Mouse (Mus musculus) gastrocnemius, postnatal 10 days (tissue): ENCODE data around the gene Jazf1. TPM values are rescaled to one million over a fixed set of nuclear protein-coding genes. Genes with fewer than 3 reads are reported as not detected.

Experiments used
- DNase-seq: peaks from one replicate; pipeline ENCODE4 v3.0.0; 2021; ENCODE audit warnings: mixed read lengths
- total RNA-seq, 2 experiments: library from RNA; stranded (reverse); gene quantifications; 2 replicates each; pipeline ENCODE4 v1.2.3; 2021

The Jazf1 gene
- total RNA-seq, 2 experiments from 2014 or later, result 3.8 to 4.0 TPM

DNA sequence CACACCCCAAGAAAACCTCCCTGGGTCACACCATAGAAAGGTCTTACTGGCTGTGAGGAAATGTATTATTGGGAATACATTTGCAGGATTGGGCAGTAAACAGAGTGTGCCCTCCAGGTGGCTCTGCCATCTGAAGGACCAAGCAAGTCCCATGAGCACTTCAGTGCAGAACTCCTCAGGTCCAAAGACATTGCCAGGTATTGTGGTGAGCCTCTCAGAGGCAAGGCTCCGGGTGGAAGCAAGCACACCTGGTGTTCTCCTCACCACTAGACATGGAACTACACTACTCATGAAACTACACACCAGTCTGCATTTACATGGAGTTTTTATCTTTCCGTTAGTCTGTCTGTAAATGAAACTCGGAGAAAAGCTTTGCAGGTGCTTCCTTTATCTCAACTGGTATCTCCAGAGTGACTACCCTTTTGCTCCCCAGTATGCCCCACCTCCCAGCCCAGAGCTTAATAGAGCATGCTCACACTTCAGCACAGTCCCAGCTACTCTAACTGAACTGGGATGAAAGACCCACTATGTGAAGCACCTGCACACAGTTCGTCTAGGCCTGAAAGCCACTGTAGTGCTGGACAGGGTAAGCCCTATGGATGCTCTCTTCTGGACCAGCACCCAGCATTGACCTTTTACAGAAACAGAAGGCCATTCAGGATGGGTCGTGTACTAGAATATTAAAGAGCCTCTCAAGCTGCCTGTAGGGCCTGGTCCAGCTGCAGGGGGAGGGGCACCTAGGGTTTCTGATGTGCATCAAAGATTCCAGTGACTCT, 156.1 kb downstream of the Jazf1 start:
- DNase-seq, result no peak

GRCm38 (mm10) chr6:52906801-52907200, 161.6 kb downstream of the Jazf1 start:
- no peak for DNase-seq

- no peak for DNase-seq
Observed at GRCm38 (mm10) chr6:52905100-52905499, 163.3 kb downstream of the Jazf1 start.

DNA sequence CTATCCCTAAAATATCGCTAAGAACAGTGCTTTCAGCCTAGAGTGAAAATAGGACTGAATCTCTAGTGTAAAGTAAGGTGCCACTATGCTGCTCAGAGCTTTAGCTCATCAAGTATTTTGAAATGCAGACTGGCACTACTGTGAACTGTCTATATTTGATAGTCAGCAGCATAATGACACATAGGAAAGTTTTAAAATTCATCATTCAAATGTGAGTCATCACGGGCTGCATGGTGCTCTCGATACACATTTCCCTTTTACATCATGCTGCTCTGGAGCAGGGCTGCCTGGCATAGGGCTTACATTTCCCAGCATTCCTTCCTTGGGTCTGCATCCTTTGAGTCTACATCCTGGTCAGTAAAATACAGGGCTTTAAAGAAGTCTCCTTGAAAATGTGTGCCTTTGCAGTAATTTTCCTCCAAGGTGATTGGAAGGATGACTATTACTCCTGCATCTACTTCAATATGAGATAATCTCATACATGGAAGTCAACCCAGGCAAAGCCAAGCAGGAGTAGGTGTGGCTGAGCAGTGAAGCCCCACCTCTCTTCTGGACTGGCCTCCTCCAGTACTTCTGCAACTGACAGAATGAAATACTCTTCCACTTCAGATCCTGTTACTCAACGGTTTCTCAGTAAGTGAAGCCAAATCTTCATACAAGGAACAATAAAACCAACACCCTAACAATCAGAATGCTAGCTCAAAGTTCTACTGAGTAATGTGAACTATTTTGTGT, 165.0 kb downstream of the Jazf1 start:
- DNase-seq, result no peak

GRCm38 (mm10) chr6:52899574-52900245, 168.7 kb downstream of the Jazf1 start:
- no peak for DNase-seq

GRCm38 (mm10) chr6:52895075-52895474, 173.4 kb downstream of the Jazf1 start:
- DNase-seq, result no peak

GRCm38 (mm10) chr6:52894501-52894823, 174.0 kb downstream of the Jazf1 start:
- DNase-seq, result no peak

- DNase-seq, result no peak
Observed at GRCm38 (mm10) chr6:52893811-52894500, 174.5 kb downstream of the Jazf1 start.

- DNase-seq, result no peak
Observed at GRCm38 (mm10) chr6:52892978-52893377, 175.5 kb downstream of the Jazf1 start.

DNA sequence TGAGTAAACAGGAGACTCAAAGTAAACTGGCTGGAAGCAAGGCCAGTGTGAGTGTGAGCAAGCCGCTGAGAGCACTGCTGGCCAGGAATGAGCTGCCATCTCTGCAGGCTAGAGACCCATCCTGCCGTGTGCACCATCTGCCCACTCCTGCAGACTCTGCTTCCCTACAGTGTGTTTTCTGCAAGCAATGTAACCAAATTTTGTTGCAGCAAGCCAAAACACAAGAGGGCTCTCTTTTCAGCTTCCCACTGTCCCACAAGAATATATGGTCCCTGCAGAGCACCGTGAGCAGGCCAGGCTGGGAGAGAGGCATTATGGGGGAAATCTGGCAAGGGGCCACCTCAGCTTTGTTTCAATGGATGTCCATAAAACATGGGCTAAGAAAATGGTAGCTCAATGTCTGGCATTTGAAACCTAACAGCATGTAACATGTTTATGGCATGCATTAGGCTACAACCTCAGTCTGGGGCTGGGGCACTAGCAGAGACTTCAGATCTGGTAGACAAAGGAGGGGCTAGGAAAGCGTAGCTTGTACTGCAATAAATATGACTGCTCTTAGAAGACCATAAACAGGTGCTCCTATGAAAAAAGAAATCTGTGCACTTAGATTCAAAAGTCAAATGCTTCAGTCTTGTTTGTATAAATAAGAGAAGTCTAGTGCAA, 180.8 kb downstream of the Jazf1 start:
- DNase-seq, result no peak

DNA sequence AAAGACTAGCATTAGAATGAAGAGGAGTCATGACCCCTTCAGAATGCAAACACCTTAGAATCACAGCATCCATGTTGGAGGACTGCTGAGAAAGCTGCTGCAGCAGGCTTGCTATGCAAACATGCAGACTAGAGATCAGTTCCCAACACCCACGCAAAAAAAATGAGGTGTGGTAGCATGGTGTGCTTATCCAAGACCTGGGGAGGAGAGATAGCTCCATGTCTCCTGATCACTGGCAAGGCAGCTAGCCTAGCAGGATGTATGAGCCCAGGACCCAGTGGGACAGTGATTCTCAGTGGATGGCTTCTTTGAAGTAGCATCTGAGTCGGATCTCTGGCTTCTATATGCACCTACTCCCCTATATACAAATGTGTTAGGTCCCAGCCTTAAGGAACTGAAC, 184.7 kb downstream of the Jazf1 start:
- no peak for DNase-seq

GRCm38 (mm10) chr6:52877176-52877575, 191.3 kb downstream of the Jazf1 start:
- DNase-seq, result no peak

DNA sequence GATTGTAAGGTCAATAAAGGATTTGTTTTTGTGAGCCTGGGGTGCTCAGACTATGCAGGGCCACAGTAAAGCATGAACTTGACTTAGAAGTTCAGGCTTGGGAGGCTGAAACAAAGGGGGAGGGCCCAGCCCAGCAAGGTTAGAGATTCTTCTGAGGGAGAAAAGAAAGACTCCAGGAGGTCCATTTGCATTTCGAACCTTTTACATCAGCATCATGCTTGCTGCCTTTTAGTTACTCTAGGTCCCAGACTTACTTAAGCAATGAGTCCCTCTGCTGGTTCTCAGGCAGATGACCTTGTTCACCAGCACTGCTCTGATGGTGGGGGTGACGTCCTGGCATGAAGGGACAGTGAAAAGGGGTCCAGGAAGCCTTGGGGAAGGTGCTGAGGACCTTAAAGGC, 197.1 kb downstream of the Jazf1 start:
- no peak for DNase-seq

DNA sequence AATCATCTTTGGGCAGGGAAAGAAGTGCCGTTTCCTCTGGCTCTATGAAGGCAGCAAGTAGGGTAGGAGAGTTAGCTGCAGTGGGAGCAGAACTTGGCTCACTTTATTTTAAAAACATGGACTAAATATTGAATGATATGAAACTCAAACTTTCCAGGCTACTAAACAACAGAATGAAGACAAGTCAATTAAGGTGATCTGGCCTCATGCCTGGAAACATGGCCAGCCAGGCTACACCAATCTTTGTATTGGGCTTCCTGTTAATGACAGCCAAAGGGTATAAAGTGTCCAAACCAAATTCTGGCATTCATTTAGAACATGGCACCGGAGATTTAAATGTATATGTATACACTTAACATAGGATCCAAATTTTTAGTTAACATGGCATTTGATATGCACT, 199.2 kb downstream of the Jazf1 start:
- peak; percentile 29 for DNase-seq

DNA sequence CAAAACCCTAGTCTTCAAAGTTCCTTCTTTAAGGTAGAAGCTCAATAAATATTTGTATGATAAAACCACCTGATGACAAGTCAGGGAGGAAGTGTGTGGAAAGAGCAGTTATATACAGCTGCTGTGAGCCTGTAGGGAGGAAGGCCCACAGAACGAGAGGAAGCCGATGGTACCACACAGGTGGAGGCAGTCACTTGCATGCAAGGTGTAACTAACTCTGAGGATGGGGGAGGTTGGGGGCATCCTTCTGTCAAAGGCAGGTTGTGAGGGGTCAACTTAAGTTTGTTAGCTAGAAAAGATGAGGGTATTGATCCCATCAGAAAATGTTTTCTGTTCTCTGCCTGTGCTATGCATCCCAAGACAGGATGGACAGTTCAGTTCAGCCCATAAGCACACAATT, 200.1 kb downstream of the Jazf1 start:
- DNase-seq, result no peak

GRCm38 (mm10) chr6:52861928-52862327, 206.5 kb downstream of the Jazf1 start:
- peak; percentile 37 for DNase-seq

DNA sequence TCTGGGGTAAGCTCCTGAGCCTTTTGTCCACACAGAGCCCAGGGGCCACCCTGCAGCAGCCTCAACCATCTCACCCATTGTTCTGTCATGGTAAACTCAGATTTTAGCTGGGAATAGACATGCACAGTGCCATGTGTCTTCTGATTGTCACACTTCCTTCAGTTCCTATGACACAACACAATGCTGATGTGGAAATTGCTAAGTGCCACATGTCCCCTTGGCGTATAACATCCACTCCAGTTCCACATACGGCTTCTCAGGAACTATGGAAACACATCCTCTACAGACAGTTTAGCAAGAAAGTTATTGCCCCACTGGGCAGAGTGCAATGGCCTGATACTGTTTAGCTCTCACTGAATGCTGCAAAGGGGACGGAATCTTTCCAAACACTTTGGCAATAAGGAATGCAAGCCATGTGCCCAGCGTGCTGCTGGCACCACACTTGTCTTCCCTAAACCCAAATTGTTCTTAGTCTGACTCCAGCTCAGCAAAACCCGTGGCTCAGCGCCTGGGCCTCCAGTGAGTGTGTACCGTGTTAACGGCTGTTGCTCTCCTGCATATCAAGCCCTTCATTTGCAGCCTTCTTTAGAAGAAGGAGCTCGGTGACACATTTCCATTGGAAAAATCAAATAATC, 207.1 kb downstream of the Jazf1 start:
- no peak for DNase-seq

GRCm38 (mm10) chr6:52860713-52861112, 207.7 kb downstream of the Jazf1 start:
- no peak for DNase-seq

- no peak for DNase-seq
Observed at GRCm38 (mm10) chr6:52858911-52859431, 209.5 kb downstream of the Jazf1 start.

DNA sequence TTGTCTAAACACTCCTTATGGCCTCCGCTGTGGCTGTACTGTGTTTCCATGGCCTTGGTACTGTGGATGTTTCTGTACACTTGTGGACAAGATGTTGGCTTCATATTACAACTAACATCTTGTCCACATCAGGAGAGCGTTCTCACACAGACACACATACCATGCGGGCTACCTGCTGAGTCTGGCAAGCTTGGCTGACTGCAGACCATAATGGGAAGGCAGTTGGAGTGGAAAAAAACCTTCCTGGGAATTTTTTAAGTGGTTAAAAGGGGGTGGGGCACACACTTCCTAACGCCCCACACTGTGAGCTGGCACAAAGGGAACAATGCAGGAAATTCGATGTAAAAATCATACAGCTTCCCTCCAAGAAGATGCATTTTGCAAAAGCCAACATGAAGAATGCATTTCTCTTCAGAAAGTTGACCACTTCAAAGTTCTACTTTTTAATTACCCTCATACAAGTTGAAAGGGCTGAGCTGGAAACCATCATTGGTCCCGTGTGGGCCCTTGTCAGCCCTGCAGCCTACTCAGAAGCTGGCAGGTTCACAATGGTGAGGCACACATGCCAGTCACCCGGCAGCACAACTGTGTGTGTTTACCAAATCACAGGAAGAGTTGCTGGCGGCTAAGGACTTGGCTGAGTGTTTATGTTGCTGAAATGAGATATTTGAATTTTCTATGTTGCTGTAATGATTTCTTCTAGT, 215.9 kb downstream of the Jazf1 start:
- DNase-seq, result no peak

DNA sequence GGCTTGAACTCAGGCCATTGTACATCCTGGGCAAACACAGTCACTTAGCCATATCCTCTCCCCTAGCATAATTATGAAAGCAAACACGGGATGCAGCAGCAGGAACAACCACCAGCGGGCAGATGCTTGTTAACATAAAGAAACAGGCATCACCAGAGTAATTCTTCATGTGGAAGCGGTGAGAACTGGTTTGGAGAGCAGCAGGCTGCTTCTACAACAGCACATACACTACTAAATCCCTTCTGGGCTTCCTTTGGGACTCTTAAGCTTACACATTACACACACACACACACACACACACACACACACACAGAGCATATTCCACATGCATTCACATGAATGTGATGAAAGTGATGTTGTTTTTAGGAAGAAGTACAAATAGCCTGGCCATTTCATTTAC, 216.5 kb downstream of the Jazf1 start:
- no peak for DNase-seq
